Mouse (Mus musculus) gastrocnemius, adult 8-10 months (tissue): ENCODE results near the gene Hoxd13. TPM values are rescaled to one million over a fixed set of nuclear protein-coding genes. Genes with fewer than 3 reads are reported as not detected.

Experiments
- DNase-seq, 2 experiments: peaks; one replicate each; pipeline ENCODE4 v3.0.0; 2022; ENCODE audit warnings: low spot score in 2 of 2
- total RNA-seq, 4 experiments: library from RNA; stranded (reverse); gene quantifications; 2 replicates each; pipeline ENCODE4 v1.2.4; 2022

Gene Hoxd13
- total RNA-seq, 4 experiments from 2014 or later = not detected

DNA sequence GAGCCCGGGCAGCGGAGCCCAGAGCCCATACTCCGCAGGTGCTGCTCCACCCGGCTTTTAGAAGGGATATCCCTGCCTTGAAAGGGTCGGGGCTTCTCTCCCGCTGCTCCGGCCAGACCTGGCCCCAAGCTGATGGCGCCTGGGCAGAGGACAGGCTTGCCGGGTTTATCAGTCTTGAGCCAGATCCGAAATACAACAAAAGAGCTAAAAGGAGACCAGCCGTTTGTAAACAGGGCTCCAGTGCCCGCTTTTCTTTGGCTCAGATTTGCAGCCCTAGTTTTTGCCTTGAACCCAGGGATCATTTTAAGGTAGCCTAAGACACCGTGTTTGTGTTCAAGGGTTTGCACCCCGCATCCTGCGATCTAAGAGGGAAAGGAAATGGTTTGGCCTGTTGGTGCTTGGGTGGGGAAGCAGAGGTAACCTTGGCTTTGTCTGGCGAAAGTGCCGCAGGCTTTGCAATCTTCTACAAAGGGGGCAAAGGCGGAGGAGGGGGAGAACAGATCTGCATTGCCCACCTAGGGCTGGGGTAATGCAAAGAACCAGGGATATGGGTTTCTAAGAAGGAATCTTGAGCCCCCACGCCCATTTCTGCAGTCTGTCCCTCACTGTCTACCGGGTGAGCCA is 24.8 kb downstream of the Hoxd13 start:
- no peak for DNase-seq

DNA sequence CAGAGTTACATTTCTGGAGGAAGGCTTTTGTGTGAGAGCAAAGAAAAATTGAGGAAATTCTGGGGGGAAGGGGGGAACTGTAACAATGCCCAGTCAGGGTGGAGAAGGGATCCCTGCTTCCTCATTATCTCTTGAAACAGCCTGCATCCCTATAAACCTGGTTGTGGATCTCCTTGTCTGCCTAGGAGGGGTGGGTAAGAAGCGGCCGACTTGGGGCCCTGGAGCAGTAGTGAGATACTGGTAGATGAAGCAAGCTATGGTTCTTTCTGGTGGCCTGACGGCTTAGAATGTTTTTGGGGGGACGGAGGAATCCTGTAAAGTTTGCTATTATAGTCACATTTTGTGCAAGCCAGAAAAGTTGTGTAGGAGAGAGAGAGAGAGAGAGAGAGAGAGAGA is 25.3 kb downstream of the Hoxd13 start:
- no peak for DNase-seq

DNA sequence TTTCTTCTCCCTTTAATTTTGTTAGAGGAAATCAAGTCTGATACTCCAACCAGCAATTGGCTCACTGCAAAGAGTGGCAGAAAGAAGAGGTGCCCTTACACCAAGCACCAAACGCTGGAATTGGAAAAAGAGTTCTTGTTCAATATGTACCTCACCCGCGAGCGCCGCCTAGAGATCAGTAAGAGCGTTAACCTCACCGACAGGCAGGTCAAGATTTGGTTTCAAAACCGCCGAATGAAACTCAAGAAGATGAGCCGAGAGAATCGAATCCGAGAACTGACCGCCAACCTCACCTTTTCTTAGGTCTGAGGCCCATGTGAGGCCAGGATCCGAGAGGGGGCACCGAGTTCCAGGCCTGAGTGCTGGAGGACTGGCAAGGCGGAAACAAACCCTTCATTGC is 26.0 kb downstream of the Hoxd13 start:
- DNase-seq = no peak

DNA sequence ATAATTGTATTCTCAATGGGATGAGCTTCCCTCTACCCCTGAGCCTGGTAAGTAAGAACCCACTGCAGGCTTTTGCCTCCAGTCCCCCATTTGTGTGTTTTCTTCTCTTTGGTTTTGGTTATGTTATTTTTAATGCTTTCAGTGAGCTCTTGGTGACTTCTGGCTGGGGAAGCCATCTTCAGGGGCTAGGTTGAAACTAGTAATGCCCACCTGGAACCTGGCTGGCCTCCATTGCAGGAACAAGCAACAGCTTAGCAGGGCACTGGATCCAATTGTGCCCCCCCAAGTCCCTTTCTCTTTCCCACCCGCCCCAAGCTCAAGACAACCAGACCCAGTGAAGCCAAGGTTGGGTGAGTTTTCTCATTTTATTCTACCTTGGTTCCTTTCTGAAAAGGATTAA is 27.3 kb downstream of the Hoxd13 start:
- no peak for DNase-seq

DNA sequence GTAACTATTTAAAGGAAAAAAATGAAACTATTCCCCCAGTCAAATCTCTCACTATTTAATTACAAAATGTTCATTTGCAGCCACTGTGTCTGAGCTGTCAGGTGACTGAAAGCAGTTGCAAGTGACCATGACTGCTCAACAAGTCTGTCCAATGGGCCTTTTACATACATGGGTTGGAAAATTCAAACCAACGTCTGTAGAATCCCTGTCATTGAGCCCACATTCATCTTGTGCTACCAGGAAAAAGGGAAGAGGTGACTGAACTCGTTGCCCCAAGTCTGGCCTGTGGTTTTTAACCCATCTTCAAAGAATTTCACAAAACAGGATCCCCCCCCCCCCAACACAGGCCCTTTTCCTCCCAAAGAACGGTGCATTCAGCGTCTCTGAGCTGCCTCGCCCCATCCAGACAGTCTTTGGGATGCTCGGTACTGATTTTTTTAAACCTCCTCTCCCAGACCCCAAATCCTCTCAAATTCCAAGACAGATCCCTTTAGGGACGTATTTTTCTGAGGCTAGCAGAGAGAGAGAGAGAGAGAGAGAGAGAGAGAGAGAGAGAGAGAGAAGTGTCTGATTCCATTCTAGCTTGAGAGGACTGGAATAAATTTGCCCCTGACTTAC is 27.8 kb downstream of the Hoxd13 start:
- no peak for DNase-seq

DNA sequence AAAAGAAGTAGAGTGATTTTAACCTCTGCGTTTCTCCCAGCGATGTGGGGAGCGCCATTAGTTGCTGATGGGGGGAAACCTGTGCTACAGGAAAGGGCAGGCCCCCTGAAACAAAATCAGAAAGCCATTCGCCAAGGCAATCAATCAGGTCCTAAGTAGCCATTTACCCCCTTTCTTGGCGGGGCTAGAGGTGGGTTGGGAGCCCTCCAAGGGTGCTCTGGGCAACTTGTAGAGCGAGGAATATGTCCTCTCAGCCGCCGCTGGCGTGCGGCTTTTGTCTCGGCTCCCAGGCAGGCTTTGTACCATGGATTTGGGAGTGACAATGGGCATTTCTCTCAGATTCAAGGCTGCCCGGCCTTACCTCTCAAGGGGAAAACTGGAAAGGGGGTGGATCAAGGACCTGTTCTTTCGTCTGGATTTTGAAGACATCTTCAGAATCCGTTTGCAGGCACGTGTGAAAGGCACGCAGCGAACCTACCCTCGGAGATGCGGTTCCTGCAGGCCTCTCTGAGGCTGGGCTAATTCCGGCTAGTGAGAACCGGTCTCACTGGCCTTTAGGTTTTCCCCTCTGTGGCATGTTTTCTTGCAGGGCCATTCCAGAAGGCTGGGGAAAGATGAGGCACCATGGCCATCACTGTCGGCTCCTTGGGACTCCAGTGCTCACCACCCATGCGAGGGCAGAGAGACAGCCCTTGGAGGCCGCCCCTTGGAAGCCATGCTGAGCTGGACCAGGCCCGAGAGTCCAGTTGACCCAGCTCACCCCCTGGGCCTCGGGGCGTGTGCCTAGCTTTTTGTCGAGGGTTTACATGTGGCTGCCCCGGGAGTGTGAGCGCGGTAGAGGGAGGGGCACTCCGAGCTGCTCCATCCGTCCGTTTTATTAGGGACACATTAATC is 28.6 kb downstream of the Hoxd13 start:
- no peak for DNase-seq

DNA sequence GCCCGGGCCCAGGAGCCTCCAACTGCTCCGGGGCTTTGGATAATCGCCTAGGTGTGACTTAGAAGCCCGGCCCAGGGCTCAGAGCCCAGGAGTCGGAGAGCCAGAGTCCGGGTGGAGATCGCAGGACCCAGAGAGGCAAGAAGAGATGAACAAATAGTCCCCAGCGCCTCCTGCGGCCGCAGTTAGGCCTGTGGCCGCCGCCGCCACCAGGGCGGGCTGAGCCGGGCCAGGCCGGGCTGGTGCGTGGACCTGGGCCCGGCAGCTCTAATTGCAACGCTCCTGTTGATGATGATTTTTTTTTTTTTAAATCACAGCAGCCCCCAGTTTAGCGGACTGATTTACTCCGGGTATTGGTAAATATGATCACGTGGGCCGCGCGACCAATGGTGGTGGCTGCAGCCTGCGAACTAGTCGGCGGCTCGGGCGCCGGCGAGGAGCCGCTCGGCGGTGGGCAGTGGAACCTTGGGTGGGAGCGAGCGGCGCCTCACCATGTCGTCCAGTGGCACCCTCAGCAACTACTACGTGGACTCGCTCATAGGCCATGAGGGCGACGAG is 29.5 kb downstream of the Hoxd13 start, which contains the start of gene Hoxd9:
Gene Hoxd9 (plus strand): TSS at position 161 of the 555 bp plus-strand sequence.
- DNase-seq = peak; percentile 59 to 74

DNA sequence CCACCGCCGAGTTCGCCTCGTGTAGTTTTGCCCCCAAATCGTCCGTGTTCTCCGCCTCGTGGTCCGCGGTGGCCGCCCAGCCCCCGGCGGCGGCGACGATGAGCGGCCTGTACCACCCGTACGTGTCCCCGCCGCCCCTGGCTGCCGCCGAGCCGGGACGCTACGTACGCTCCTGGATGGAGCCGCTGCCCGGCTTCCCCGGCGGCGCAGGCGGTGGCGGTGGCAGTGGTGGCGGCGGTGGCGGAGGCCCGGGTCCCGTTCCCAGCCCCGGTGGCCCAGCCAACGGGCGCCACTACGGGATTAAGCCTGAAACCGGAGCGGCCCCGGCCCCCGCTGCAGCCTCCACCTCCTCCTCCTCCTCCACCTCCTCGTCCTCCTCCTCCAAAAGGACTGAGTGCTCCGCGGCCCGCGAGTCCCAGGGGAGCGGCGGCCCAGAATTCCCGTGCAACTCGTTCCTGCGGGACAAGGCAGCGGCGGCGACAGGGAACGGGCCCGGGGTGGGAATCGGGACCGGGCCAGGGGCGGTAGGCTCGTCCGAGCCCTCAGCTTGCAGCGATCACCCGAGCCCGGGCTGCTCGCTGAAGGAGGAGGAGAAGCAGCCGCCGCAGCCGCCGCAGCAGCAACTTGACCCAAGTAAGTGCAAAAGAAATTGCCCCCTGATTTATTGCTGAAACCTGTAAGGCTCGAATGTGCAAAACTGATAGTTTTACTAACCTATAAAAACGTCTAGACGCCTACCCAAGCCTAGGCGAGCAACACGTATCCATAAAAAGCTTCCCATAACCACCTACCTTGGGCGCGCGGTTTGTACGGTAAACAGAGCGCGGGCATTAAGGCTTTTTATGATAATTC is 30.3 kb downstream of the Hoxd13 start:
- peak; percentile 37 to 48 for DNase-seq

DNA sequence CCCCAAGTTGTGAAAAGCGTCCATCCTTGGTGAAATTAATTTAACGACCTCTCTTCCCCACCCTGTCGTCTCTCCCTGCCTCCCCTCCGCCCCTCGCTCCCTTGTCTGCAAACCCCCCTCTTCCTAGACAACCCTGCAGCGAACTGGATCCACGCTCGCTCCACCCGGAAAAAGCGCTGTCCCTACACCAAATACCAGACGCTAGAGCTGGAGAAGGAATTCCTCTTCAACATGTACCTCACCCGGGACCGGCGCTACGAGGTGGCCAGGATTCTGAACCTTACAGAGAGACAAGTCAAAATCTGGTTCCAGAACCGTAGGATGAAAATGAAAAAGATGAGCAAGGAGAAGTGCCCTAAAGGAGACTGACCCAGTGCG is 30.9 kb downstream of the Hoxd13 start:
- no peak for DNase-seq

DNA sequence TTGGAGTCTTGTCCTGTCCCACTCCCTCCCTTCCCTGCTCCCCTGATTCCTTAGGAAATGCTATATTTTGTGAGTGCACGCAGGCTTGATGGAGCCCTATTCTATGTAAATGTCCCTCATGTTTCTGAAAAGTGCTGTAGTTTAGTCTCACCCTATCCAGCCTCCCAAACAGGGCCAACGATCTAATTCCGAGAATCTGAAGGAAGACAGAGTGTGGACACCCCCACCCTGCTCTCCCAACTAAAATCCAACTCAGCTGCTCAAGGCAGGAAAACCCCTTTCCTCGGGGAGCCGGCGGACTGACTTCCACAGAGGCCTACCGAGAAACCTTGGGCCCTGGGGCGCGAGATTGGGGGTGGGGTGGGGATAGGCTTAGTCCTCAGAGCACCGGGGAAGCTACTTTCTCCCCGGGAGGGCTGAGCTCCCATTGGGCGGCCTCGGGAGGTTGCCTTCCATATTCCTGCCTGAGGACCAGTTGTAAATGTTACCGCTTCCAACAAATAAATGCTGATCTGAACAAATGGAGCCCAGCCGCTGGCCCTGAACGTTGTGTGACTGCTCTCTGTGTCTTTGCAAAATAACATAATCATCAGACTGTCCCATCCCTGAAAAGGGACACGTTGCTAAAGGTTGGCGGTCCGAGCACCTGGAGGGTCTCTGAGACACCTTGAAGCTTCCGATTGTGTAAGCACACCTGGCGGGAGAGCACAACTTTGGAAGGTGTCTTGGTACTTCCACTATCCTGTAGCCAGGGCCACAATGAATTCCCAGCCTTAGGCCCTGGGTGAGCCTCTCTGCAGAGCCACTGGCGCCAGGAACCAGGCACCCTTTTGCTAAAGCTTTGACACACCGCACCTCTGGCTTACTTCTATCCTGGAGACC is 31.8 kb downstream of the Hoxd13 start:
- DNase-seq = no peak

DNA sequence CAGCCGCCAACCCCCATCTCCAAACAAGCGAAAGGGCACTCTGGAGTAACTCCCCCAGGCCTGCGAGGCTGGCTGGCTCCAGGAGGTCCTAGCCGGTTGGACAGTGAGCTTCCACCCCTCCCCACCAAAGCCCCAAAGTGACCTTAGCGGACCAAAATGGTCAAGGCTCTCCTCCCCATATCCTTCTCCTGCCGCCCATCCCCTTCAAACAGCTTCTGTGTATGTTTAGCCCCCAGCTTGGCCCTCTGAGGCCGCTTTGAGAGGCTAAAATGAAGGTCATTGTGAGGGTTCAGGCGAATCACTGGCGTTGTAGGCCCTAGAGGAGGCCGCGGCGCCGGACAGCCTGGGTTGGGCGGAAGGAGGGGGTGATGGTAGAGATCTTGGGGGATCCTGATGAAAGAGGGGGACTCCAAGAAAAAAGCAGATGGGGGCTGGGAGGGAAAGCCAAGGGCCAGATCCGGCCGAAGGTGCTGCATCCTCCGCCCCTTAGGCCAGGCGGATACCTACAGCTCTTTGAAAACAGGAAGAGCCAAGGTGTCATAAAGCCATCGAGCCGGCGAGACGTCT is 32.5 kb downstream of the Hoxd13 start:
- no peak for DNase-seq

DNA sequence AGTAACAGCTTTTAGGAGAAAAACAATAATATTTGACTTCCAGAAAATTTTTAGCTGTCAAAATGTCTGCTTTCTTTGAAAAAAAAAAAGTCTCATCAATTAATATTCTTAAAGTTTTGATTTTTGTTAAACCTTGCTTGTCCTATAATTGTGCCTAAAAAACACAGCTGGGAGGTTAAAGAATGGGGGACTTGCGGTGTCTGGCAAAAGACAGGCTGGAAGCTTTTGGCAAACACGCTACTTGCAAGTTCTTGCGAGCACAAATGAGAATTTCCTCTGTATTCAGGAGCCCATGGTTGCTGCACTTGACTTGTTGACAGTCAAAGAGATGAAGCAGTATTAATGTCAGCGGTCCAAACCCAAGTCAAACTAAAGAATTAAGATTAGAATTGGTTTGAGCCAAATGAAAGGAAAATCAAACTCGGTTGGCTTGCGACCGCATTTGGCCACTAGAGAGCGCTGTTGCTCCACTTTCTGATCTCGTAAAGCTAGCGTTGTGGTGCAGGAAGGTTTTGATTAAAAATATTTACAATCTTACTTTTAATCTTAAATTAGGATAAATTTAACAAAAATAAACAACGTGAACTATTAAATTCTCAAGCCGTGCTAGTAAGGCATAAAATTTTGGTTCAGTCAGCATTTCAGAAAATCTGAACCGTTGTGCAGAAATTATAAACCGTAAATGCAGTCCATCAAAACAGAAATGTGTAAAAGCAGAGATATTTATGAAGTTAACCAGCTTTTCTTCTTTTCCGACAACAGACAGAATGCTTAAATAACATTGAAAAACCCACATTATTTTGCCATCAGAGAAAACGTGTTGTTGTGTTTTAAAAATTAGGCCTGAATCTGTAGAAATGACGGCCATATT is 34.1 kb downstream of the Hoxd13 start:
- peak in 1 of 2 experiments; percentile 53 for DNase-seq

DNA sequence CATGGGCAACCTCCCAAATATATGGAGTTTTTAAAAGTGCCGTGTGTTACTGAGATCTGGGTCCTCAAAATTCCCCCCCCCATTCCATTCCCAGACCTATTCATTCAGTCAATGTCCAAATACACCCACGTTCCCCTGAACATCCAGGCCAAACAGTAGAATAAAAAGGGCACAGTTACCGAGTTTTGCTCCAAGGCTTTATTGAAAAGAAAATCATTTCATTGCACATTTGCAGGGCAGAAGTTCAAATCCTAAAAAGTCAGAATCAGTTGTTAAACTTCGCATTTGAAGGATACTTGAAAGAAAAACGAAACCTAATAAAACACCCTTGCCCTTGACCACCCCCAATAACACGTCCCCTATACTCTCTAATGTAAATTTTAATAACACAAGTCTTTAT is 34.7 kb downstream of the Hoxd13 start:
- DNase-seq = no peak

DNA sequence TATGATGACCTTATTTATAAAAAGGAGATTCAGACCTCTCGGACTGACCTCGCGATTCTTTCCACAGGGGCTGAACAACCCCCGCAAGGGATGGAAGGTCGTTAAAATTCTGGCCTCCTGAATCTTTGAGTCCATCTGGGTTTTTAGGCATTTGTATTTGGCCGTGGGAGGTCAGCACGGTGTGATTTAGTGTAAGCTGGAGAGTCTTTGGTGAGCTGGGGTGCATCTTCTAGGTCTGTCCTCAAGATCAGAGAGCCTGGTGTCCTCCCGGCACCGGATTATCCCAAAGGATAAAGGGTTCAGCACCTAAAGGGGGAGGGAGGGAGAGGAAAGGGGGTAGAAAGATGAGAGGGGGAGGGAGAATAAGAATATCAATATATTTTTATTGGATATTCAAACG is 35.2 kb downstream of the Hoxd13 start:
- DNase-seq = no peak

DNA sequence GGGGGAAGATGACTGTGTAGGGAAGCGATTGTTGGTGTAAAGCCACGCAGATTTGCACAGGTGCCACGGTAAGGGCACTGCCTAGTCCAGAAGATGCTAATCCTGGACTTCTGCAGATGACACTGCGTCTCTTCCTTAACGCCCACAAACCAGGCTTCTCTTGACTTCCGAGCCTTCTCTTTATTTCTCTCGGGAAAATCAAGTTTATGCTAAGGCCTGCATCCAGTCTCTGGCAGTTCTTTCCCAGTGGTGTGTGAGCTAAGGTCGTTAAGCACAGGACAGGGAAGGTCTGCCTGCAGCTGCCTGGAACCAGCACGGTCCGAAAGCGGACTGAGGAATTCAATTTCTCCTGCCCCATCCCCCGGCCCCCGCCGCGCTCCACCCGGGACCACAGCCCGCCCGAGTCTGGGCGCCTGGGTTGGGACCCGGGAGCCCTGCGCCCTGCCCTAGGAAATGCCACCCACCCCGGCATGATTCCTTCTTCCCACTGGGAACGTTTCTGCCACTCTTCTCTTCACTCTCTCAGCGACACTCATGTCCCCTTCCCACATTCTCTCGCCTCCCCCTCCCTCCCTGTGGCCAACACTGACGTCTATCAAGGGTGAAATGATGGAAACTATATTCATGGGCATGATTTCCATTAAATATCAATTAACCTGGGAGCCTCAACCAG is 35.7 kb downstream of the Hoxd13 start:
- no peak for DNase-seq

DNA sequence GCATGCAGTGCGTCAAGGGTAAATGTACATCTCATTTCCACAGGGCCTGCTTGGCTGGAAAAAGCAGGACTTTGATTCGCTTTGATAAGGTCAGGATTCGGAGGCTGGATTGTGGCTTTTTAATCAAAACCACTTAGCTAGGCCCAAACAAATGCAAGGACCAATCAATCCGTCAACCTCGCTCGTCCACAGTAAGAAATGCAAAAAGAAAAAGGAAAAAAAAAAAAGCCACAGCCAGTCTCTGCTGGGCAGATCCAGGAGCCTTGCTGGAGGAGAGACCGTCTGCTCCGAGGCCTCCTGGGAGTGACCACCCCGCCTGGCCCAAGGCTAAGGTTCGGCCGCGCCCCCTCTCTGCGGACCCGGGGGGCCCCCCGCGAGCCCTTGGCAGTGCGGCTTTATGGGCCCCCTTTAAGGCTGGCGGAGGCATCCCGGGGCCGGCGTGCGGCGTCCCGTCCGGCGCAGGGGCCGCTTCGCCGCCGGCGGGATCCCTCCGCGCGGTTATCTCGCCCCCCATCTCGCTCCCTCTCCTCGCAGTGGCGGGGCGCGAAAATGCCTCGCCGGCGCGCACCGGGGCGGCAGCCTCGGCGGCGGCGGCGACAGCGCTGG is 36.4 kb downstream of the Hoxd13 start, which contains the start of gene Hoxd8:
Gene Hoxd8 (plus strand): TSS at position 223 of the 606 bp plus-strand sequence.
- peak; percentile 51 to 70 for DNase-seq

DNA sequence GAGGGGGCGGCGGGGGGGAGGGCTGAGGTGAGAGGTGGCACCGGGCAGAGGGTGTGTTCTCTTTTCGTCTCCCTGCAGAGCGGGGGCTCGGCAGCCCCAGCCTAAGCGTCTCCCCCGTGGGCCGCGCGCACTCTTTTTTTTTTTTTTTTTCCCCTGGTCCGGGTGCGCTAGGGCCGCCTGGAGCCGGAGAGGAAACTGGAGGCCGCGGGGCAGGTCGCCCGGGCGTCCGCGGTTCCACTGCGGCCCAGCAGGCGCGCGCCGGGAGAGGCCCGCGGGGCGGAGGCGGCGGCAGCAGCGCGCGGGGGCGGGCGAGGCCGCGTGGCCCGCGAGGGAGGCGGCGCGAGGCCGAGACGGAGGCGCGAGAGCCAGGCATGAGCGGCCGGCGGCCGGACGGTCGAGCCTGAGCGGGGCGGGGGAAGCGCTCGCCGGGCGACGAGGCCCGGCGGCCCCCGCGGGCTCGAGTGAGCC is 36.9 kb downstream of the Hoxd13 start:
- DNase-seq = no peak
